Mouse (Mus musculus): ENCODE results near the gene Mapk10.

The Mapk10 gene

GRCm38 (mm10) chr5:103071006-103071612, 140.0 kb downstream of the Mapk10 start:
- in situ Hi-C loops (cut with MboI, MseI): no loop called here

GRCm38 (mm10) chr5:103050319-103050916, 160.7 kb downstream of the Mapk10 start:
- in situ Hi-C loops (cut with MboI, MseI): no loop called here

- in situ Hi-C loops (cut with MboI, MseI): no loop called here
These were observed 163.1 kb downstream of the Mapk10 start for GRCm38 (mm10) chr5:103048011-103048410.

- in situ Hi-C loops (cut with MboI, MseI): no loop called here
These were observed 173.4 kb downstream of the Mapk10 start for GRCm38 (mm10) chr5:103037752-103038151.

- in situ Hi-C loops (cut with MboI, MseI): no loop called here
These were observed 182.1 kb downstream of the Mapk10 start for GRCm38 (mm10) chr5:103028940-103029621.

GRCm38 (mm10) chr5:103022504-103023172, 188.5 kb downstream of the Mapk10 start:
- in situ Hi-C loops (cut with MboI, MseI): no loop called here

GRCm38 (mm10) chr5:103021479-103021878, 189.7 kb downstream of the Mapk10 start:
- in situ Hi-C loops (cut with MboI, MseI): no loop called here

GRCm38 (mm10) chr5:103020954-103021353, 190.2 kb downstream of the Mapk10 start:
- in situ Hi-C loops (cut with MboI, MseI): no loop called here

GRCm38 (mm10) chr5:103020127-103020526, 191.0 kb downstream of the Mapk10 start:
- in situ Hi-C loops (cut with MboI, MseI): no loop called here

- in situ Hi-C loops (cut with MboI, MseI): no loop called here
These were observed 193.5 kb downstream of the Mapk10 start for GRCm38 (mm10) chr5:103017637-103018036.

GRCm38 (mm10) chr5:103014309-103014708, 196.8 kb downstream of the Mapk10 start:
- in situ Hi-C loops (cut with MboI, MseI): no loop called here

- in situ Hi-C loops (cut with MboI, MseI): no loop called here
These were observed 202.2 kb downstream of the Mapk10 start for GRCm38 (mm10) chr5:103008894-103009293.

- in situ Hi-C loops (cut with MboI, MseI): no loop called here
These were observed 209.0 kb downstream of the Mapk10 start for GRCm38 (mm10) chr5:103002116-103002515.

- in situ Hi-C loops (cut with MboI, MseI): no loop called here
These were observed 210.6 kb downstream of the Mapk10 start for GRCm38 (mm10) chr5:103000572-103000971.

GRCm38 (mm10) chr5:102998524-102998923, 212.6 kb downstream of the Mapk10 start:
- in situ Hi-C loops (cut with MboI, MseI): no loop called here

- in situ Hi-C loops (cut with MboI, MseI): no loop called here
These were observed 213.2 kb downstream of the Mapk10 start for GRCm38 (mm10) chr5:102997907-102998306.

GRCm38 (mm10) chr5:102996331-102996730, 214.8 kb downstream of the Mapk10 start:
- in situ Hi-C loops (cut with MboI, MseI): no loop called here

- in situ Hi-C loops (cut with MboI, MseI): no loop called here
These were observed 215.2 kb downstream of the Mapk10 start for GRCm38 (mm10) chr5:102995928-102996327.

GRCm38 (mm10) chr5:102993951-102994350, 217.2 kb downstream of the Mapk10 start:
- in situ Hi-C loops (cut with MboI, MseI): no loop called here

GRCm38 (mm10) chr5:102991691-102992090, 219.4 kb downstream of the Mapk10 start:
- in situ Hi-C loops (cut with MboI, MseI): no loop called here

GRCm38 (mm10) chr5:102978382-102978781, 232.8 kb downstream of the Mapk10 start:
- in situ Hi-C loops (cut with MboI, MseI): no loop called here

GRCm38 (mm10) chr5:102977138-102977537, 234.0 kb downstream of the Mapk10 start:
- in situ Hi-C loops (cut with MboI, MseI): no loop called here

Data from T-helper 1 cell (primary cell).